In genomic region chr11:34734033-34734432, GRCm38 (mm10) we compare ENCODE assay signal across 1 mouse cellular context.
TF ChIP-seq lines count a peak whose summit lies in the region.

No protein-coding gene starts in this region.

TF ChIP-seq in MEL, 35 proteins besides CTCF, POLR2A, EP300 and RAD21 (continued from another document):
- TF ChIP-seq E2F4 (IDR thresholded peaks at IDR 0.05; ENCODE audit: borderline replicate concordance, low read depth, low read length): no peak
TF ChIP-seq in MEL: peak in this region for 1.
